Mouse (Mus musculus): ENCODE measurements around the gene Pdzd8. TPM values are rescaled to one million over a fixed set of nuclear protein-coding genes. Genes with fewer than 3 reads are reported as not detected.

Pdzd8 gene
- total RNA-seq, 2 experiments from 2014 or later, result 35.6 to 38.8 TPM

DNA sequence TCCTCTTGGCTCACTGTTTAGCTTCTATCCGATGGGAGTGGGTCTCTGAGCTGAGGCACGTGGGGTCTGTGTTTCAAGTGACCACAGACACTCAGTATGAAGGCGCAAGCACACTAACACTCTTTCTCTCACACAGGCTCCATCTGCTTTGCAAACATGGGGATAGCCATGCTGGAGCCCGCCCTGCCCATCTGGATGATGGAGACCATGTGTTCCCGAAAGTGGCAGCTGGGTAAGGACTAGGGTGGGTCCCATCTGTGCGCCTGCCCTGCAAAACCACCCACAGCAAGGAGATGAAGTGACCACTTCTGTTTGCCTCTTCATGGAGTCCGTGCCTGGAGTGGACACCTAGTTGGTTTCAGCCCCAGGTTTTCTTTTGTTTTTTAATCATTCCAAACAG is 69.2 kb downstream of the Pdzd8 start:
- no peak for DNase-seq

DNA sequence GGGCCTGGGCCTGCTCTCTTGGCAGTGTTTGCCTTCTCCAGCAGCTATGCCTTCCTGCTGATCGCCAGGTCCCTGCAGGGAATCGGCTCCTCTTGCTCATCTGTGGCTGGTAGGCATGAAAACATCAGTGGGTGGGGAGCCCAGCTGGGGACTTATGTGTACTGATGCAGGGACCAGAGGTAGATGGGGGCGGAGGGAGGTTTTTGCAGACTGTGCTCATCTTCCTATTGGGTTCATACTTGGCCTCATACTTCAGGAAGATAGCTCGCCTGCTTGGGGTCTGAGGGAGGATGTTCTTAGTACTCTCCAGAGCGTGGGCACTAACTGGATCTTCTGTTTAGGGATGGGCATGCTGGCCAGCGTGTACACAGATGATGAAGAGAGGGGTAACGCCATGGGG is 72.4 kb downstream of the Pdzd8 start:
- DNase-seq, result no peak

DNA sequence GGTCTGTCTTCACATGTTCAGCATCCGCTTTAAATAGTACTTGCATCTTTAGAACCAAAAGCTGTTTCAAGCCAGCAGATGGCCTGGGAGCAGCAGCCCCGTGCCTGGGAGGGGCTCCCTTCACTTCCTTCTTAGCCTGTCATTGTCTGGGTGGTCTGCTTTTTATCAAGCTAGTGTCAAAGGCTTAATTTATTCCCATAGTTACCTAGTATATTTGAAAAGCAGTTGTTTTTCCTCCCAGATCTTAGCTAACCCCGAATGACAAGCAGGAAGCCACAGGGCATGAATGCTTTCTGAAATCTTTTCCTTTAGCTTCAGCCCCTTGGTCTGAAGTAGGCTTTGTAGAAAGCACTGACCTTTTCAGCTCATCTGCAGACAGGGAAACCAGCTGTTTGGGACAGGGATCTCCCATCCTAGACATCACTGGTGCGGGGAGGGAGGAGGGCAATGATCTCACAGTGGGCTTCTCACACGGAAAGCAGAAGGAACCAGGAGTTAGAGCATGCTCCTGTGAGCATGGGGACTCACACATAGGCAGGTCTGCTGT is 78.1 kb downstream of the Pdzd8 start:
- DNase-seq, result no peak

DNA sequence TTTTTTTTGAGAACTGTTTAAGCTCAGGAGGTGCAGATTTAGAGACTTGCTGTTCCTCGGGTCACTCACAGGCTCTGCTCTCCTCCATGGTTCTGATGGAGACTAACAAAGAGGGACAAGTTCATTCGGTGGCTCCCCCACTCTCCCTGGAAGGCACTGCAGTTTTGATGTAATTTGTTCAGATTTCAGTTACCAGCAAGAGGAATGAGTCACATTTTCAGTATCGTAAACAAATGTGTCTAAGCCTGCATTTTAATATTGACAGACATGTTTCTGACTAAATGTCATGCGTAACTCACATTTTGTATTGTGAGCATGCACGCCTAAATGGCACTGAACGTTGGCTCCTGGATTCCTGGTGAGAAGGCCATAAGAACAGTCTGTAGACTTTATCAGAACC is 79.7 kb downstream of the Pdzd8 start:
- no peak for DNase-seq

DNA sequence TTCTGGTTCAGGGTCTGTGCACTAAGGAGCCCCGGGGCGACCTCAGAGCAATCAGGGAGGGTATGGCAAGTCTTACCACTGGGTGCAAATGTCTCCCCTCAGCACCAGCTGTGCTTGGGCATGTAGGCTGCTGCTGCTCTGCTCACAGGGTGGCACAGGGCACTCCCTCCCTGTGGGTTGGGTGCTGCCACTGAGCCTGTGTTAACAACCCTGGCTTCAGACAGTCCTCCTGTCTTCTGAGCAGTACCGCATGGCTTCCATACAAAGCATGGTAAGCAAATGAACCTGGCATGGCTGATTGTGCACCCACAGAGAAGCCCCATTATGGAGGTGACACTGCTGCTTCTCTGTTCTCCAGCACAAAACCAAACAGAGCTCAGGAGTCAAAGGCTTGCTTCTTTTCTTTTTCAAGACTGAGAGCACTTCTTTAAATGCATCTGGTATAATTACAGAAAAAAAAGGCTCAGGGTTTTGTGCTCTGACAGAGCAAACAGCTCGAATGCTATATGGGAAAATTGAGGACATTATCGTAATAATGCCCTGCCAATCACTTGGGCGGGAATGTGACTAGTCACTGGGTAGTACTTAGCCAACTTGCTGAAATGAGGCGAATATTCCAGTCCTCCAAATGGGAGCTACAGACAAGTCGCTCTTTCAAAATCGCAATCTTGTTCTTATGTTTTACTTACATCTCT is 80.6 kb downstream of the Pdzd8 start:
- DNase-seq, result no peak

DNA sequence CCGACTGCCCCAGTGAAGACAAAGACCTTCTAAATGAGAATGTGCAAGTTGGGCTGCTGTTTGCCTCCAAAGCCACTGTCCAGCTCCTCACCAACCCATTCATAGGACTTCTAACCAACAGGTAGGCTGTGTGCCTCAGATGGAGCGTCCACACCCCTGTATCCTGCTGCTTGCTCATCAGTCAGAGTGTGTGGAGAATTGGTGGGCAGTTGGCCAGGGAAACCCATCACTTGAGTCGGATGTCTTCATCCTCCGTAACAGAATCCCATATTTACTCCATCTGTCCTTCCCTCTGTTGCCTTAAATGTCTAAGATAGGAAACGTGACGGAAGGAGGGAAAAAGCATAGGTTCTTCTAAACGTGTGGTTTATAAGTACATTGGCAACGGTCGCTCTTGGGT is 82.4 kb downstream of the Pdzd8 start:
- no peak for DNase-seq

DNA sequence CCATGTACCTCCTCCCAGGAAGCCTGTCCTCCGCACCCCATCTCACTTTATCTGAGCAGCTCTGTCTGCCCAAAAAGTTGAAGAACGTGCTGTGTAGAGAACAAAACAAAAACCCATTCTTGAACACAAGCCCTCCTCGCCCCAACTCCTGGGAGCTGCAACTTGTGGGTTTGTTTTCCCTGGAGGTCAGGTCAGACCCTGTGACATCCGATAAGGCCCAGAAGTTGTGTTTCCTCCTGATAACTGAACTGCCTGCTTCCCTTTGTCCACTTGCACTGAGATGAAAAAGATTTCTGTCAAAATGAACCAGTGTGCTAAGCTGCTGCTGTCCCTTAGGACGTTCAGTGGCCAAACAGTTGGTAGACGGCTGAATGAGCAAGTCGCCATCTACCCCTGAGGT is 84.0 kb downstream of the Pdzd8 start:
- no peak for DNase-seq

DNA sequence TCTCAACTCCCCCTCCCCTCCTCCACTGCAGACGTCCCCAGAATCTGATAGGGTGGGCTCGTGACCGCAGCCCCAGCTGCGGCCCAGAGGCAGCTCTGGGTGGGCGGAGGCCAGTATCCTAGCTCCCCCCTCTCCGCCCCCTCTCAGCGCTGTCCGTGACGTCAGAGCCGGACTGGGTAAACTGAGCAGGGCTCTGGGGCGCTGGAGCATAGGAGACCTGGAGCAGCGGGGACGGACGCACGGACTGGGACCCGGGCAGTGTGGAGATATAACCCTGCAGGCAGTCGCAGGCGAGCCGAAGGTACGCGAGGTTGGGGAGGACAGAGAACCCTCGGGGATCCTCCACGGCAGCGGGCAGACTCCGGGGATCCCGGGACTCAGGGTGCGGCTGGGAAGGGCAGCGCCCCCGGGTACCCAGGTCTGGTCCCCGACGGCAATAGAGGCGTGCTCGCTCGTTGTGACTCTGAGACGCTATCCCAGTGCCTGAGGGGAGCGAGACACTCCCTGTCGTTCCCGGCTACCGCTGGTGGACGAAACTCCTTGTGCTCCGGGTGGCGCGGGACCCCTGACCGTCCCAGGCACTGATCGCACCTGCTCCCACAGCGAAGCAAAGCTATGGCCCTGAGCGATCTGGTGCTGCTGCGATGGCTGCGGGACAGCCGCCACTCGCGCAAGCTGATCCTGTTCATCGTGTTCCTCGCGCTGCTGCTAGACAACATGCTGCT is 84.7 kb downstream of the Pdzd8 start, which contains the start of gene Slc18a2:
Gene Slc18a2, plus strand, starts transcription at position 179 of the 725 bp plus-strand sequence.
- DNase-seq, result peak in 1 of 2 experiments; percentile 20

DNA sequence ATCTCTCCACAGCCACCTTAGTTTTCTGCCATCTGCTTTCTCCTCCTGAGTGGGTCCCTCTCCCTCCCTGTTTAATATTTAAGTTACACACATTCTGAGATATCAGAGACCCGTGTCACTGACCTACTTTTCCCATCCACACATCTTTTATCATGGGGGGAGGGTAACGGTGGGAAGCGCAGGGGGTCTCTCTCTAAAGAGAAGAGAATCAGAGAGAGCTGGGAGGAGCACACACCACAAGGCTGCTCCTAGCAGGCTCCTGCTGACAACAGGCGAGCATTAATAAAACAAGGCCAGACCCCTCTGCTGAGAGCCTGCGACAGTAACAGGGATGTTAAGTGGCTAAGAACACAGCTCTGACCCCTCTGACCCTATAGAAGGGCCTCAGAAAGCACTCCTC is 85.9 kb downstream of the Pdzd8 start:
- no peak for DNase-seq

DNA sequence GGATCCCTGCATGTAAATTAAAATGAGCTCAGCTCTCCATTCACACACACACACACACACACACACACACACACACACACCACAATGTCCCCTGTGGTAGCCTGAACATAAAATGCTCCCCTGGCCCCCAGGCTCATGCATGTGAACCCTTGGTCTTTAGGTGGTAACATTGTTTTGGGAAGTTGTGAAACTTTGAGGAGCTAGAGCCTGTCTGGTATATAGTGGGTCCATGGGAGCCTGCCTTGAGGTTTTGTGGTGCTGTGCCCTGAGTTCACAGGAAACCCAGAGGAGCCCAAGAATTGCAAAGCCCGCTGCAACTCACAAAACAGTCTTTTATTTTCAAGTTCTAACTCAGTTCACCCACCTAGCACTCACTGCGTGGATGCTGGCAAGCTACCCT is 92.9 kb downstream of the Pdzd8 start:
- no peak for DNase-seq

DNA sequence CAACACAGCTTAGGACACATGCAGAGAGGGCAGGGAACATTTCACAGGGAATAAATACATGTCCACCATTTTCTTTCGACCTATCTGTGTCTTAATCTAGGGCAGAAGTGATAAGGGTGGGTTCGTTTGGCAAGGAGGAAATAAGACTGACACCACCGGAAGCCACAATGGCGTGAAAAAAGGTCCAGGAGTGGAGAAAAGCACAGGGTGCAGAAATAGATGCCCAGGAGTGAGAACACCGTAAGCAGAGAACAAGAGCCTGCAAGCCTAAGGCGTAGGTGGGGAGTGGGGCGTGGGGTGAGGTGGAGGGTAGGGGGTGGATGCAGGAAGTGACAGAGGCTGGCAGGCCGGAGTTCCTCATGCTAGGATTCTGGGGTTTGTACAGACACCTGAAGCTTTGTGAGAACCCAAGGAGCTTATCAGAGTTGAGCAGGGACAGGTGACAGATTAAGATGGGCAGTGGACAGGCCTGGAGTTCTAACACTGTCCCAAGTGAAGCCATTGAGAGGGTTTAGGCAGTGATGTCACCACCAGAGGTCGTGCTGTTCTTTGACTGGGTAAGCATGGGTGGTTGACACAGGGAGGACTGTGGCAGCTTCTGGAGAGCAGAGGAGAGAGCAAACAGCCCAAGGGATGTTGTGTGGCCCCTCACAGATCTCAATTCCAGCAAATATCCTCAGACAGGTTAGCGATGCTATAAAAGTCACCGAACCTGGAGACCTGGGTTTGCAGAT is 96.9 kb downstream of the Pdzd8 start:
- DNase-seq, result no peak

DNA sequence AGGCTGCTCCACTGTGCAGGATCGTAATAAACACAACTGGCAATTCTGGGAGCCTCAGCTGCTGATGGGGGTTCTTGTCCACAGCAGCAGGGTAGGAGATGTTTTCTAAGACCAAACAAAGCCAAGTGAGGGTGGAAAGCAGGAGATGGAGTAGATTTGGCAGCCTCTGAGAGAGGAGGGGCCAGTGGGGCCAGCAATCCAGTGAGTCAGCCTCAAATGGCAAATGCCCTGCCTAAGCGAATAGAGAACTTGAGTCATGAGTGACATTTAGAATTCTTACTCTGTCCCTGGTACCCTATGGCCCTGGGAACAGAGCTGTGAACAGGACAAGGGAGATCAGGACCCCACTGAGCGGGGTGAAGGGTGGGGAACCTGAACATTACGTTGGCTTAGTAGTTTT is 97.4 kb downstream of the Pdzd8 start:
- DNase-seq, result peak; percentile 70 to 73

Other genes starting within 250 kb of the Pdzd8 start
- not detected for gene Vax1, start 175.7 kb downstream of the Pdzd8 start, total RNA-seq (2021)
- gene Kcnk18, start 126.6 kb downstream of the Pdzd8 start, total RNA-seq (2021), result not detected
- gene Slc18a2, start 84.9 kb downstream of the Pdzd8 start, total RNA-seq (2021), result 10 to 100 TPM; 12.3 to 16.1 TPM
- 100 to 1,000 TPM; 636 to 846 TPM for gene Rps12-ps3, start 23.5 kb downstream of the Pdzd8 start, total RNA-seq (2021)
- under 1 TPM; 0.26 TPM for gene Emx2, start 112.6 kb upstream of the Pdzd8 start, total RNA-seq (2021)